Mouse (Mus musculus) kidney, adult 2 months (tissue): ENCODE results near the gene Dapk3.
"Not testable (repeated sequence)": the region's sequence is repeated elsewhere in the genome, so short reads cannot be mapped to it uniquely, and the experiment has no call there.

Experiments
- CTCF ChIP-seq: fragments of 200-500 bp; conservative IDR thresholded peaks from 2 replicates; pipeline ENCODE4 v1.5.1; 2011; ENCODE audit warnings: low read depth, mild to moderate bottlenecking, control low read depth, low read length, moderate library complexity, mixed read lengths; ENCODE audit not compliant: insufficient read depth, insufficient read length
- POLR2A ChIP-seq: fragments of 200-500 bp; IDR thresholded peaks from one replicate; pipeline ENCODE4 v1.6.1; 2011; ENCODE audit warnings: low read depth, low read length, control low read depth

- not testable (repeated sequence) for TF ChIP-seq CTCF, POLR2A
Observed at GRCm38 (mm10) chr10:81223731-81224130, 40.9 kb downstream of the Dapk3 start.
